Mouse (Mus musculus) thymus, adult 2 months (tissue): ENCODE data around the gene Tax1bp3. TPM values are rescaled to one million over a fixed set of nuclear protein-coding genes. Genes with fewer than 3 reads are reported as not detected.

ENCODE experiments used
- DNase-seq: peaks from one replicate; pipeline ENCODE4 v3.0.0; 2021
- H3K27ac ChIP-seq: fragments of 200-500 bp; 2 replicates; pipeline ENCODE4 v1.5.1; 2012; ENCODE audit warnings: low read length, control low read depth; ENCODE audit not compliant: control insufficient read depth, insufficient read depth
- H3K27me3 ChIP-seq: fragments of 200-500 bp; 2 replicates; pipeline ENCODE4 v1.6.1; 2012; ENCODE audit warnings: mild to moderate bottlenecking, low read length, moderate library complexity, mixed read lengths; ENCODE audit not compliant: control insufficient read depth, insufficient read depth
- H3K36me3 ChIP-seq: fragments of 200-500 bp; 2 replicates; pipeline ENCODE4 v1.6.1; 2012; ENCODE audit warnings: mild to moderate bottlenecking, low read length, moderate library complexity; ENCODE audit not compliant: control insufficient read depth, insufficient read depth
- H3K4me1 ChIP-seq: fragments of 200-500 bp; replicated peaks from 2 replicates; pipeline ENCODE4 v1.6.1; 2012; ENCODE audit warnings: low read length; ENCODE audit not compliant: control insufficient read depth, insufficient read depth
- H3K4me3 ChIP-seq: fragments of 200-500 bp; 2 replicates; pipeline ENCODE4 v1.5.1; 2012; ENCODE audit warnings: mild to moderate bottlenecking, low read length, control low read depth, moderate library complexity; ENCODE audit not compliant: control insufficient read depth, insufficient read depth
- CTCF ChIP-seq: fragments of 200-500 bp; IDR thresholded peaks from 2 replicates; pipeline ENCODE4 v1.5.1; 2012; ENCODE audit warnings: mild to moderate bottlenecking, control low read depth, low read length, moderate library complexity, borderline replicate concordance; ENCODE audit not compliant: control insufficient read depth, poor library complexity, insufficient read depth; ENCODE audit errors: extremely low read depth
- POLR2A ChIP-seq: fragments of 200-500 bp; IDR thresholded peaks from 2 replicates; pipeline ENCODE4 v1.6.1; 2012; ENCODE audit warnings: mild to moderate bottlenecking, low read length, control low read depth, moderate library complexity; ENCODE audit not compliant: control insufficient read depth, poor library complexity, insufficient read depth; ENCODE audit errors: extremely low read depth
- WGBS: fragments of 180-500 bp; shearing (Covaris S2); methylation state at CpG from one replicate; pipeline ENCODE4 v1.1.7; 2018; 5-methylcytosine and 5-hydroxymethylcytosine counted together
- polyA plus RNA-seq: library from polyadenylated mRNA; depleted of rRNA; stranded (reverse); fragments of >200 nt; gene quantifications from 2 replicates; pipeline ENCODE4 v1.2.3, GENCODE M21; 2012; rRNA removed

Gene Tax1bp3
- 63.1 and 72.0 TPM in 2 replicates for polyA plus RNA-seq

GRCm38 (mm10) chr11:73176608-73177508, at the start of gene Tax1bp3, which contains the start of gene Emc6:
TSS of gene Tax1bp3 (plus strand) at chr11:73177083.
TSS of gene Emc6 (minus strand) at chr11:73177037.
- no peaks in the 10 kb centered on the region for H3K36me3 ChIP-seq
- peak within 1 kb of the TSS; percentile 97 for H3K4me3 ChIP-seq
- TF ChIP-seq POLR2A (peak; percentile 73; the same call in 1 of the 2 replicates), CTCF (peak; percentile 35; the same call in 1 of the 2 replicates)
- no peak within 1 kb of the TSS for H3K27ac ChIP-seq
- peaks cover 17% of the 10 kb centered on the region for H3K4me1 ChIP-seq
- peak; percentile 96 for DNase-seq
- no peaks in the 10 kb centered on the region for H3K27me3 ChIP-seq
- under 1% methylated on average over 81 of the region's 81 CpGs for WGBS

DNA sequence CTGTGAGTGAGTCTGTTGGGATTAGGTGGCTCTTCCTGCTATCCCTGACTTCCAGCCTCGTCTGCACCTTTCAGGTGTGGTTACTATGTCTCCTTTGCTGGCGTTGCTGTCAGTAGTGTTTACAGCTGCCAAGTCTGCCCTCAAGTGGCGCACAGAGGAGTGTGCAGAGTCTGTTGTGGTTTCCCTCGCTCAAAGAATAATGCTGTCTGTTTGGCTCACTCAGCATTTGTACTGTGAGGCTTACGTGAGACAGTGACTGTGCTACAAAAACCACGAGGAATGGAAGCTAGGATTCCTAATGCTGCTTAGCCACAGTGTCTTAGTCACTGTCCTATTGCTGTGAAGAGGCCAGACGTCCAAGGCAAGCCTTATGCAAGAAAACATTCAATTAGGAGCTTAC, 45.9 kb upstream of the Tax1bp3 start:
- Histone ChIP-seq H3K27me3 (no peaks in the 10 kb centered on the region), H3K36me3 (no peaks in the 10 kb centered on the region), H3K4me3 (no peak overlapping the region), H3K4me1 (peaks cover 5% of the 10 kb centered on the region), H3K27ac (no peak overlapping the region)
- TF ChIP-seq CTCF (peak; percentile 50; the same call in 1 of the 2 replicates), POLR2A (no peak)
- WGBS, result 11% methylated on average over 7 of the region's 7 CpGs
- DNase-seq, result peak; percentile 65

DNA sequence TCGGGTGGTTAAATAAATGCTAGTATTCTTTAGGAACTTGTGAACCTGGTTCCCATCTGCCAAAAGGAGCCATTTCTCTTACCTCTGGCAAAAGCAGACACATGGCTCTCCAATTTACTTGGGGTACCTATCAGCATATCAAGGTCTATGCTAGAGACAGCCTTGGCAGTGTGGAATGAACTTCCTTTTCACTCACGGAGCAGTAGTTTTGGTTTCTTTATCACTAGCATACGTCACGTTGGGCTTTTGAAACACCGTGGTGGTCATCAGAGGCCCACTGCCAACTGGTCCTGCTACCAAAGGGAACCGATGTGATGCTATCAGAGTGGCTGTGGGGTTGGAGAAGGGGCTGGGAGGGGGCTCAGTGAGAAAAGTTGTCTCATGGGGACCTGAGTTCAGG, 43.9 kb upstream of the Tax1bp3 start:
- TF ChIP-seq POLR2A (no peak), CTCF (no peak)
- DNase-seq, result no peak
- no peaks in the 10 kb centered on the region for H3K27me3 ChIP-seq
- H3K36me3 ChIP-seq, result no peaks in the 10 kb centered on the region
- WGBS, result 71% methylated on average over 6 of the region's 6 CpGs
- H3K4me1 ChIP-seq, result peaks cover 16% of the 10 kb centered on the region
- no peak overlapping the region for H3K27ac ChIP-seq
- H3K4me3 ChIP-seq, result no peak overlapping the region

GRCm38 (mm10) chr11:73134222-73134621, 42.7 kb upstream of the Tax1bp3 start:
- Histone ChIP-seq H3K27ac (no peak overlapping the region), H3K4me3 (no peak overlapping the region), H3K36me3 (no peaks in the 10 kb centered on the region), H3K4me1 (peaks cover 18% of the 10 kb centered on the region), H3K27me3 (no peaks in the 10 kb centered on the region)
- no peak for DNase-seq
- TF ChIP-seq POLR2A, result no peak
- TF ChIP-seq CTCF, result no peak
- 91% methylated on average over 5 of the region's 5 CpGs for WGBS

DNA sequence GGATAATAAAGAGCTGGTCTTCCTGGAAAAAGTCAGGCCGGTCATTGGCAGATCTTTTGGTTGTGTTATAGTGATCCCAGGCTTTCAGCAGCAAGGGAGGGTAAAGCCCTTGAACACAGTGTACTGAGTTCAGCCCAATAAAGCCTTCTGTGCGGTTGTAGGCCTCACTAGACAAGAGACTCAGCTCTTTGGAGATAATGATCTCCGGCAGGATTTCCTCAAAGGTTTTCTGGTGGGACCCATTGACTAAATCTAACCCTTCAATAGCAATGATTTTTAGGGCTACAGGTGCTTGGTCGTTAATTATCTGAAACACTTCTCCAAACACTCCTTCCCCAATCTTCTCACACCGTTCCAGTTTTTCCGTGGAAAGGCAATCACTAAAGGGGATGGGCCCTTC, 40.3 kb upstream of the Tax1bp3 start:
- TF ChIP-seq CTCF, result no peak
- DNase-seq, result no peak
- no peak overlapping the region for H3K27ac ChIP-seq
- H3K36me3 ChIP-seq, result no peaks in the 10 kb centered on the region
- H3K4me3 ChIP-seq, result peak overlapping the region; percentile 17; the same call in 1 of the 2 replicates
- H3K27me3 ChIP-seq, result no peaks in the 10 kb centered on the region
- peaks cover 18% of the 10 kb centered on the region for H3K4me1 ChIP-seq
- 24% methylated on average over 6 of the region's 6 CpGs for WGBS

DNA sequence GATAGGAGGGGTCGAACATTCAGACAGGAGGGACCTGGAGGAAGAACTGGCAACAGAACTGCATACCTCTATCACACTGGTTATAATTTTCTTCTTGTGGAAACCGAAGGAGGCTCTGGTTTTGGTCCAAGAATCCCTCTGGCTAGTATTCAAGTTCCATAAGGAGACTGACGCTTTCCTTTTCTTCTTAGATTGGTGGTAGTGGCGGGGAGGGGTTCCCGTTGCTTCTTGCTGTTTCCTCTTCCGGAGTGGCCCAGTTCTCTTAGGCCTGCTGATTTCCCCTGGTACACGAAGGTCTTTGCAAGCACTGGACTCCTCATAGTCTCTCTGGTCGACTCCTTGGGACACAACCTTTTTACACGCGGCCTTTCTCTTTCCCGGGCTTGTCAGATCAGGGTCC, 39.8 kb upstream of the Tax1bp3 start:
- Histone ChIP-seq H3K4me1 (peaks cover 18% of the 10 kb centered on the region), H3K27me3 (no peaks in the 10 kb centered on the region), H3K27ac (no peak overlapping the region), H3K36me3 (no peaks in the 10 kb centered on the region), H3K4me3 (peak overlapping the region; percentile 77)
- 2% methylated on average over 11 of the region's 11 CpGs for WGBS
- DNase-seq, result peak; percentile 20
- TF ChIP-seq CTCF (no peak), POLR2A (no peak; the same call in 1 of the 2 replicates)
